Mouse (Mus musculus) lung, postnatal 0 days (tissue): ENCODE data around the gene Il1r1. TPM values are rescaled to one million over a fixed set of nuclear protein-coding genes. Genes with fewer than 3 reads are reported as not detected.

Experiments used
- ATAC-seq: fragments of 200-750 bp; cut with Nextera tagmentation; 2 replicates; pipeline ENCODE4 v1.8.0; 2017; ENCODE audit warnings: moderate library complexity
- DNase-seq: peaks from one replicate; pipeline ENCODE4 v3.0.0-alpha.2; 2016; ENCODE audit warnings: low spot score
- H3K27ac ChIP-seq: fragments of 300-500 bp; sonication (generic); 2 replicates; pipeline ENCODE4 v1.5.1; 2014; ENCODE audit warnings: antibody characterized with exemption, mild to moderate bottlenecking, low read length, mixed read lengths
- H3K27me3 ChIP-seq: fragments of 300-500 bp; sonication (generic); replicated peaks from 2 replicates; pipeline ENCODE4 v1.6.1; 2014; ENCODE audit warnings: low read length, mixed read lengths; ENCODE audit not compliant: insufficient read depth
- H3K36me3 ChIP-seq: fragments of 300-500 bp; sonication (generic); 2 replicates; pipeline ENCODE4 v1.6.1; 2014; ENCODE audit warnings: low read length, mixed read lengths; ENCODE audit not compliant: insufficient read depth
- H3K4me1 ChIP-seq: fragments of 300-500 bp; sonication (generic); 2 replicates; pipeline ENCODE4 v1.6.1; 2014; ENCODE audit warnings: antibody characterized with exemption, low read depth, low read length, mixed read lengths; ENCODE audit not compliant: insufficient read depth
- H3K4me2 ChIP-seq: fragments of 300-500 bp; sonication (generic); replicated peaks from 2 replicates; pipeline ENCODE4 v1.6.1; 2014; ENCODE audit warnings: low read depth, mild to moderate bottlenecking, low read length, moderate library complexity, mixed read lengths
- H3K4me3 ChIP-seq: fragments of 300-500 bp; sonication (generic); 2 replicates; pipeline ENCODE4 v1.5.1; 2014; ENCODE audit warnings: low read depth, low read length
- H3K9ac ChIP-seq: fragments of 300-500 bp; sonication (generic); replicated peaks from 2 replicates; pipeline ENCODE4 v1.6.1; 2014; ENCODE audit warnings: low read depth, mild to moderate bottlenecking
- H3K9me3 ChIP-seq: fragments of 300-500 bp; sonication (generic); 2 replicates; pipeline ENCODE4 v1.6.1; 2016; ENCODE audit warnings: low read length, mixed read lengths
- CTCF ChIP-seq: IDR thresholded peaks from 2 replicates; pipeline ENCODE4 v1.5.1; 2016; ENCODE audit warnings: antibody characterized with exemption, mild to moderate bottlenecking
- EP300 ChIP-seq: IDR thresholded peaks from 2 replicates; pipeline ENCODE4 v1.6.1; 2016; ENCODE audit warnings: antibody characterized with exemption, mild to moderate bottlenecking, control low read depth
- WGBS: fragments of 180-500 bp; shearing (Covaris S2); extraction: QIAGEN DNeasy Blood & Tissue Kit; methylation state at CpG from one replicate; pipeline ENCODE4 v1.1.7; 2014; 5-methylcytosine and 5-hydroxymethylcytosine counted together
- polyA plus RNA-seq: library from polyadenylated mRNA; unstranded; fragments of >200 nt; fragmentation: Nextera tagmentation; extraction: Ambion mirVana; gene quantifications from 2 replicates; pipeline ENCODE4 v1.2.1, GENCODE M21; 2015

Gene Il1r1
- polyA plus RNA-seq, 1 experiment from 2014 or later = 13.5 TPM

- Histone ChIP-seq H3K4me2 (no peak overlapping the region), H3K36me3 (no peaks in the 10 kb centered on the region), H3K27ac (no peak overlapping the region), H3K9ac (no peak overlapping the region), H3K4me1 (peaks cover 11% of the 10 kb centered on the region; the same call in 1 of the 2 replicates), H3K27me3 (no peaks in the 10 kb centered on the region), H3K4me3 (no peak overlapping the region), H3K9me3 (no peaks in the 10 kb centered on the region)
- DNase-seq (peak; percentile 58), ATAC-seq (no peak; the same call in 1 of the 2 replicates)
- WGBS = 44% methylated on average over 1 of the region's 1 CpGs
- no peak for TF ChIP-seq CTCF
Observed at GRCm38 (mm10) chr1:40242717-40243116, 17.8 kb downstream of the Il1r1 start.

- WGBS = 57% methylated on average over 3 of the region's 3 CpGs
Observed at GRCm38 (mm10) chr1:40243561-40243998, 18.7 kb downstream of the Il1r1 start.

GRCm38 (mm10) chr1:40250425-40250824 is 25.5 kb downstream of the Il1r1 start:
- 29% methylated on average over 4 of the region's 4 CpGs for WGBS
- H3K4me2 ChIP-seq = no peak overlapping the region
- H3K27ac ChIP-seq = no peak overlapping the region
- H3K9ac ChIP-seq = no peak overlapping the region
- H3K4me3 ChIP-seq = no peak overlapping the region
- no peak for TF ChIP-seq EP300
- TF ChIP-seq CTCF = peak; percentile 48
- no peaks in the 10 kb centered on the region for H3K27me3 ChIP-seq
- DNase-seq (peak; percentile 49), ATAC-seq (peak; percentile 23; the same call in 1 of the 2 replicates)
- no peaks in the 10 kb centered on the region for H3K9me3 ChIP-seq
- H3K36me3 ChIP-seq = no peaks in the 10 kb centered on the region
- H3K4me1 ChIP-seq = no peaks in the 10 kb centered on the region

More at GRCm38 (mm10) chr1:40243561-40243998, 18.7 kb downstream of the Il1r1 start:
- no peak overlapping the region for H3K9ac ChIP-seq
- peaks cover 11% of the 10 kb centered on the region; the same call in 1 of the 2 replicates for H3K4me1 ChIP-seq
- H3K4me3 ChIP-seq = no peak overlapping the region
- no peak overlapping the region for H3K27ac ChIP-seq
- H3K4me2 ChIP-seq = no peak overlapping the region
- no peaks in the 10 kb centered on the region for H3K9me3 ChIP-seq
- no peak for TF ChIP-seq CTCF
- no peak for TF ChIP-seq EP300
- DNase-seq (no peak), ATAC-seq (no peak)
- no peaks in the 10 kb centered on the region for H3K27me3 ChIP-seq
- H3K36me3 ChIP-seq = no peaks in the 10 kb centered on the region

- no peaks in the 10 kb centered on the region for H3K36me3 ChIP-seq
- no peak overlapping the region for H3K27ac ChIP-seq
- H3K27me3 ChIP-seq = no peaks in the 10 kb centered on the region
- DNase-seq (no peak), ATAC-seq (no peak)
- H3K4me1 ChIP-seq = no peaks in the 10 kb centered on the region
- 73% methylated on average over 6 of the region's 6 CpGs for WGBS
- H3K4me2 ChIP-seq = no peak overlapping the region
- no peak overlapping the region for H3K4me3 ChIP-seq
- H3K9me3 ChIP-seq = no peaks in the 10 kb centered on the region
- TF ChIP-seq CTCF (no peak), EP300 (no peak)
- no peak overlapping the region for H3K9ac ChIP-seq
Observed at GRCm38 (mm10) chr1:40252507-40252906, 27.6 kb downstream of the Il1r1 start.

- H3K4me3 ChIP-seq = no peak overlapping the region
- ATAC-seq = no peak
- H3K4me1 ChIP-seq = no peaks in the 10 kb centered on the region
- H3K27ac ChIP-seq = no peak overlapping the region
- H3K9ac ChIP-seq = no peak overlapping the region
- no peak for TF ChIP-seq EP300
- TF ChIP-seq CTCF = no peak
- no peaks in the 10 kb centered on the region for H3K36me3 ChIP-seq
- 47% methylated on average over 5 of the region's 5 CpGs for WGBS
- H3K9me3 ChIP-seq = no peaks in the 10 kb centered on the region
- H3K4me2 ChIP-seq = no peak overlapping the region
- no peak for DNase-seq
- H3K27me3 ChIP-seq = no peaks in the 10 kb centered on the region
Observed at GRCm38 (mm10) chr1:40253940-40254339, 29.1 kb downstream of the Il1r1 start.

- DNase-seq (no peak), ATAC-seq (no peak)
- H3K27me3 ChIP-seq = no peaks in the 10 kb centered on the region
- no peak overlapping the region for H3K27ac ChIP-seq
- no peaks in the 10 kb centered on the region for H3K9me3 ChIP-seq
- H3K9ac ChIP-seq = no peak overlapping the region
- H3K4me3 ChIP-seq = no peak overlapping the region
- TF ChIP-seq EP300 (no peak), CTCF (no peak)
- no peak overlapping the region for H3K4me2 ChIP-seq
- H3K36me3 ChIP-seq = no peaks in the 10 kb centered on the region
- H3K4me1 ChIP-seq = no peaks in the 10 kb centered on the region
- 48% methylated on average over 3 of the region's 3 CpGs for WGBS
Observed at GRCm38 (mm10) chr1:40254347-40255057, 29.6 kb downstream of the Il1r1 start.
